Mouse (Mus musculus) adrenal gland, postnatal 14 days (tissue): ENCODE data around the gene Synpr. TPM values are rescaled to one million over a fixed set of nuclear protein-coding genes. Genes with fewer than 3 reads are reported as not detected.
A peak's percentile ranks its signal among the peaks of the same experiment; 100 is the strongest.

Experiments
- DNase-seq: peaks from one replicate; pipeline ENCODE4 v3.0.0; 2021; ENCODE audit warnings: mixed read lengths
- total RNA-seq: library from RNA; stranded (reverse); gene quantifications from 2 replicates; pipeline ENCODE4 v1.2.3, GENCODE M21; 2021

Gene Synpr
- total RNA-seq, 1 experiment from 2014 or later = 7.6 TPM

- peak; percentile 4 for DNase-seq
Observed at GRCm38 (mm10) chr14:13553616-13554370, 269.2 kb downstream of the Synpr start.

GRCm38 (mm10) chr14:13554631-13555030, 270.1 kb downstream of the Synpr start:
- no peak for DNase-seq

DNA sequence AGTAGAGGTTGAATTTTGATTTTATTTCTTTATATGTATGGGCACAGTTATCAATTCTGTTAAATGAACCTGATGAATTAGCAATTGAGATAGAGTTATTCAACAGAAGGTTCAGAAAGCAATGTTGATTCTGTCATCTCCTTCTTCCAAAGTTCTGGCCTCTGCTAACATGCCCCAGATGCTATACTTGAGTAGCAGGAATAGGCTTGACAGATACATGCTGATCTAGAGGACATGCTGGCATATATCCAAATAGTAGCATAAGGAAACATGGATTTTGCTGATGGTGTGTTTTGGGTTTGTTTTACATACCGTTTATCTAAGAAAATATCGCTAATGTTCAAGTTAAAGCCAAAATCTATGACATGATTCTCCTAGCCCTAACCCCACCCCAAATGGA, 273.5 kb downstream of the Synpr start:
- no peak for DNase-seq

GRCm38 (mm10) chr14:13567250-13567649, 282.7 kb downstream of the Synpr start:
- no peak for DNase-seq

GRCm38 (mm10) chr14:13567996-13568395, 283.4 kb downstream of the Synpr start:
- DNase-seq = no peak

DNA sequence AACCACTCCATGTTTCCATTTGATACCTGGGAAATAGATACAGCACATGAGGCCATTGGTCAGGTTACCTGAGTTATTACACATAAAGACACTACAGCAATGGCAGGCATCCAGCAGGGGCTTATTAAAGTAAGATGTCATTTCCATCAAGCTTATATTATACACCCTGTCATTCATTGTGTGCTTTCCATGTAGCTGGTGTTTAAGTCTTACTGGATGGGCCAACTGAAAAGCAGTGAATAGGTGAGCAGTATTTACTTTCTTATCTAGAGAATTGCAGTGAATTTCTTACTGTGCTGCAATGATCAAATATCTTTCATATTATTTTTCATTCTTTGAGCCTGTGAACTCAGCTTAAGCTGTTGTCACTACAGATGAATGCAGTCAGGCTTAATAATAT, 287.4 kb downstream of the Synpr start:
- no peak for DNase-seq

GRCm38 (mm10) chr14:13572530-13572929, 287.9 kb downstream of the Synpr start:
- DNase-seq = no peak

GRCm38 (mm10) chr14:13578101-13578500, 293.5 kb downstream of the Synpr start:
- no peak for DNase-seq

- DNase-seq = no peak
Observed at GRCm38 (mm10) chr14:13578744-13579143, 294.2 kb downstream of the Synpr start.

DNA sequence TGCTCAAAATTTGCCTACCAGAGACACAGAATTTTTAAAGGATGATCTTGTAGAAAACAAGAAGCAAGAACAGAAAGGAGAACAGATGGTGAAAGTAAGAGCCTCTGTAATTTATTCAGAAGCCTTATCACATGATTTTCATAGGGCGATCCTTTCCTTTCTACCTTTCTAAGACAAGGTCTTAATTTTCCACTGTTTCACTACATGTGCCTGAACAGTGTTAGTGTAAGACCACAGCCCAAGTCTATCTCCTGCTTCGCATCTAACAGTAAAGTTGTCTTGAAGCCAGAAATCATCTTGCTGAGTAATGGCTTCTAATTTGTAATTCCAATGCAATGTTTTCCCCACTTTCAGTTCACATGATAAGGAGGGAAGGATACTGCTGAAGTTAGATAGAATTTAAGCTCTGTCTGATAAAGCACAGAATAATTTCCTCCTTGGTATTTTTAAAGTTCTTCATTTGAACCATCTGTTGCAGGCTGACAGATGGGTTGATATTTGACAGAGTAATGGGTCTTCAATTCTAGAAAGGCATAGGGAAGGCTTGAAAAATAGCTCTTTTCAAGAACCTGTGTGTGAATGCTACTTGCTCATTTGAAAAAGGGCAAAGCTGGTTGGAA, 308.9 kb downstream of the Synpr start:
- no peak for DNase-seq

- DNase-seq = peak; percentile 7
Observed at GRCm38 (mm10) chr14:13596251-13596650, 311.7 kb downstream of the Synpr start.

- no peak for DNase-seq
Observed at GRCm38 (mm10) chr14:13597204-13597603, 312.6 kb downstream of the Synpr start.

- no peak for DNase-seq
Observed at GRCm38 (mm10) chr14:13620531-13620930, 336.0 kb downstream of the Synpr start.

GRCm38 (mm10) chr14:13649865-13650264, 365.3 kb downstream of the Synpr start:
- DNase-seq = no peak

DNA sequence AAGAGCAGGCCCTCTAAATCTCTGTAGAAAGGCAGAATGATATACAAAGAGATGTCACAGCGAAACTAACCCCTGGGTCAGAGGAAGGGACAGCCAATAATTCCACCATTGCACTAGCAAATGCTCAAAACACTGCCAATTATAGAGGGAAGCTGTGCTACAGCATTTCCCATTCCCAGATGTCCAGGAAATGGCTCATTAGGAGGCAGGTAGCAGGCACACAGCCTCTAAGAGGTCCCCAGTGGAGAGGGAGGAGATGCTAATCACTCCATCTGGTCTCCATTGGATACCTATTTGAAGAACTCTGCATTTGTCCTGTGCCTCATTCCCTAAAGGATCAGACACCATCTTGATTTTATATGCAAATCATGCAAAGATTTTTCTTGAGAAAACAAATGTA, 366.5 kb downstream of the Synpr start:
- DNase-seq = no peak

- DNase-seq = no peak
Observed at GRCm38 (mm10) chr14:13651541-13652298, 367.1 kb downstream of the Synpr start.
